Mouse (Mus musculus): ENCODE results near the gene D1Pas1.

DNA sequence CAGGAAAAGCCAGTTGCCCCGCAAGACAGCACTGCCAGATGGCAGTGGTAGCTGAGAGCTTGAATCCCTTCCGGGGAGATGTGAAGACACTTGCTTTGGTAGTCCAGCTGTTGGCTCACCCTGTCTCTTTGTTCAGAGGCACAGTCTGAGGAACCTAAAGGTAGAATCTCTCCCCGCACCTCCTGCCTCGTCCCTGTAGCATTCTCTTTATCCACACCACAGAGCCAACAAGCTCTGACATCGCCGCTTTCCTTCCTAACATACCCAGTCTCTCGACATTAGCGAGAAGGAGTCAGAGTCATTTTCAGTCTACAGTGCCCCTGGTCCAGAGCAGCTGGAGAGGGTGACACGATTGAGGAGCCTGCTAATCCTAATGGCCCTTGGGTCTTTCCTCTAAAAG, 18.9 kb downstream of the D1Pas1 start:
- TF ChIP-seq CTCF (IDR thresholded peaks at IDR 0.05; ENCODE audit: low read depth) (no peak), EP300 (IDR thresholded peaks at IDR 0.05; ENCODE audit: low read depth) (no peak)
